Mouse (Mus musculus) T-helper 2 cell (primary cell): ENCODE data around the gene Bdh2.

Source experiments
- in situ Hi-C: fragments of 300-600 bp; cut with MboI, MseI; formaldehyde crosslinking; loops from one replicate; pipeline ENCODE4 v1.15.1; 2025; ENCODE audit warnings: high pct_unique_total_duplicates

Gene Bdh2

DNA sequence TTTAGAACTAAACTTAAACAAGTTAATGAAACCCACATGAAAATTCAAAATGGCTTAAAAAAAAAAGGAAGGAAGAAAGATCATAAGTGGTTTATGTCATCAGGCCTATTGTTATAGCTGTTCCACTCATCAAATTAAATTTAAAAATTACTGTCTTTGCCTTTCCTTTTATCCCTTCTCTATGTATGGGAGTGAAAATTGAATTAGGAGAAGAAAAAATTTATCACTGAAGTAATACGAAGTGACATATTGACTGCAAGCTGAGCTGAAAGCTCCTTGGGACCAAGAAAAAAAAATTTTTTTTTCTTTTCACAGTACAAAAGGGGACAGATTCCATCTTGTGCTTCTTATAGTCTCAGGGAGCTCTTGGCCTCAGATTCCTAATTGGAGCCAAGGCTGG lies 14.5 kb downstream of the Bdh2 start:
- in situ Hi-C loops, result no loop called here

DNA sequence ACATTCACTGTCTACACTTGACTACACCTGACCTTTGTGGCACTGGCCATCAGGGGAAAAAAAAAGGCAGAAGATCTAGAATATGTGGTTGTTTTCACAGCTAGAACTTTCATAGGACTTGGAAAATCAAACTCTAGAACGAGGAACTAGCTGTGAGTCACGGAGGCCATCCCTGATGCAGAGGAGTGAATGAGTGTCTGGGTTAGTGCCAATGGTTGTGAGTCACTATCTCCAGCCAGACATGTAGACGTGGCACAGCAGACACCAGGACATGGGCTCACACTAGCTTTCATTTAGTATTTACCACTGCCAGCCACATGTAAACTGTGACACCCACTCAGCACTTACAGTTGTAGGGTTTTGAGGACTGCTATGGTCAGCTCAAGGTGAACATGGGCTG lies 17.5 kb downstream of the Bdh2 start:
- in situ Hi-C loops, result no loop called here

DNA sequence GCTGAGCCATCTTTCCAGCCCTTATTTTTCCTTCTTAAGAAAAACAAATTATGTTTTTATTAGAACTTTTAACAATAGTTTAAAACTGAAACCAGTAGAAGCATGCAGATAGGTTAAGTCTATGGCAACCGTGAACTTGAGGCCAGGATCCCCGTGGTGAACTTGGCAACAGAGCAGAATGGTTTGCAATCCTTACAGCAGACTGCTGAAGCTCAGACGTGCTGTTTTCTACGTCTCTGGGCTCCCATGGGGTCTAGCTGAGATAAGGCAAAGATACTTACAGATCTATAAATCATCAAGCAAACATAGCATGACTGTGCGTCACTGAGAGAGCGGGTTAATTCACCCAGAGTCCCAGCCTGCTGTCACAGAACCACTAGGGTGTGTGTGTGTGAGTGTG lies 19.1 kb downstream of the Bdh2 start:
- in situ Hi-C loops, result no loop called here

DNA sequence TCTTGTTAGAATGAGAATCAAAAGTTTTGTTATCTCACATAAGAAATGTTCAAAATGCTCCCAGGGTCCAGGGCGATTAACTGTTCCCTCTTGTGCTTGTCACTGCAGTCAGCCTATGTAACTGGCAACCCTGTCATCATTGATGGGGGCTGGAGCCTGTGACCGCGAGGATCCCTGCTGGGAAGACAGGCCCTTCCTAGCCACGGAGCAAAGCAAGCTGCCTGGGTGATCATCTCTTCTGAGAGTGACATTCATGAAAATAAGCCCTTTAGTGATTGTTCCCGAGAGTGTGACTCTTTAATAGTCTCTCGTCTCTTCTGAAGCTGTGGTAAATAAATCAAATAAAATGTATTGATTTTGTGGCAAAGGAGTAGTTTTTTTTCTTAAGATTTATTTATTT lies 23.0 kb downstream of the Bdh2 start:
- in situ Hi-C loops, result no loop called here

DNA sequence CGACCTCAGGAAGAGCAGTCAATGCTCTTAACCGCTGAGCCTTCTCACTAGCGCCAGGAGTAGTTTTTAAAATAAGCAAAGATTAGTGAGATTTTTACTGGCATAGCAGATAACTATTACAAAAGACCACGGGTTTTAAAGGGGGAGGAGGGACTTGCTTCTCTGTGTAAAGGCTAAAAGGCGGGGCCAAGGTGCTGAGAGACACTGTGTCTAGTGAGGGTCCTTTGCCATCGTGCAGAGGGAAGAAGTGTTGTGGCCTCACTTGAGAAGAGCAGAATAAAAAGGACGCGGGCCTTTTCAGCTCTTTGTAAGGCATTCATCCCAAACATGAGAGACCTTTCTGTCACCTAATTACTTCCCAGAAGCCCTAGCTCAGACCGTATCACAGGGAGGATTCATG lies 23.5 kb downstream of the Bdh2 start:
- in situ Hi-C loops, result no loop called here

DNA sequence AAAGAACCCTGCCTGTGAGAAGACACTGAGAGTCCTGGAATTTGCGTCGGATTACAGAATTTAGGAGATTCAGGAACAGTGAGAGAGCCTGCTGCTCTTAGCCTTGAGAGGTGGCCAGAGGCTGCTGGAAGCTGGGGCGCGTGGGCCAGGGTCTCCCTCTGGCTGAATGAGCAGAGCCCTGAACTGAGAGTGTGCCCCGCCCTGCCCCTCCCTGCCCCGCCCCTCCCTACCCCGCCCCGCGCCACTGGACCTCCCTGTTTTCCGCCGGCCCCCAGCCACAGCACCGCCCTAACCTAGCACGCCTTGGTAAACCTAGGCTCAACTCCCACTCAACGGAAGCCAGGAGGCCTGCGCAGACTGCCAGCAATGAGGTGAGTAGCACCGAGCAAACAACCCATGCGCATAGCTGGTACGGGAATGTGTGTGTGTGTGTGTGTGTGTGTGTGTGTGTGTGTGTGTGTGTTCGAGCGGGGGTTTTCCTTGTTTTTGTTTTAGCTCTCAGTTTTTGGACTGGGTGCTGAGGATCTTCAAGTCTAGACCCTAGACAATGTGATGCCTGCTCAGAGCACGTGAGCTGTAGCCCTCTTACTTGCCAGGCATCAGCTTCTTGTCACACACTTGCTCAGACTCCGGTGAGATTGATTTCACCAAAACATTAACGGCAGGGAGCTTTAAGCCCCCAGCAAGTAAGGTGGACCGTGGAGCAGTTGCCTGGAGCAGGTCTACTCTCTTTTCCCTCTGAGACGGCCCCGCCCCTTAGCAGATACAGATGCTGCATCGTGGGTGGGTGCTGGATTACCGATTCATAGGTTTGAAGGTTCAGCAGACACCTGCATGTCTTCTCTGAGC lies 26.6 kb downstream of the Bdh2 start, which contains the start of gene Slc9b2:
Gene Slc9b2 (plus strand): TSS at position 290 of the 849 bp plus-strand sequence.
- in situ Hi-C loops, result no loop called here

DNA sequence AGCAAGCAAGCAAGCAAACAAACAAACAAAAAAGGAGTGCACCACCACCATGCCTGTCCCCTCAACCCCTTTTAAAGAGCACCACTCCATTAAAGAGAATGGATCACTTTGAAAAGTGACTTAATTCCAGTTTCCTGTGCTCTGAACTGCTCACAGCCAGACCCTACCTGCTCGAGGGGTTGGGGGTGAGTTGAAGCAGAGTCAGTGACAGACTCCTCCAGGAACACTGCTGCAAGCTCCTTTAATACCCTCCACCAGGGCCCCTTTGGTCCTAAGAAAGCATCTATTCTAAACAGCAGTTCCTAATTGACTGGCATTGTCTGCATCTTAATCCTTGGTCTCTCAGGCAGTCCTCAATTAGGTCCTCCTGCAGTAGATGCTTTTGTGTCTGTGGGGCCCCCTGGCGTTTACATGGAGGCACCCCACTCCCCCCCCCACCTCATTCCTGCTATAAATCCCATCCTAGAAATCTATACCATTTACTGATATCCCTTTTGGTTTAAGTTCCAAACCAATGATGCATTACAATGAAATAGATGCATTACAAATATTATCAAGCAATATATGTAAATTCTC lies 32.0 kb downstream of the Bdh2 start:
- in situ Hi-C loops, result no loop called here

DNA sequence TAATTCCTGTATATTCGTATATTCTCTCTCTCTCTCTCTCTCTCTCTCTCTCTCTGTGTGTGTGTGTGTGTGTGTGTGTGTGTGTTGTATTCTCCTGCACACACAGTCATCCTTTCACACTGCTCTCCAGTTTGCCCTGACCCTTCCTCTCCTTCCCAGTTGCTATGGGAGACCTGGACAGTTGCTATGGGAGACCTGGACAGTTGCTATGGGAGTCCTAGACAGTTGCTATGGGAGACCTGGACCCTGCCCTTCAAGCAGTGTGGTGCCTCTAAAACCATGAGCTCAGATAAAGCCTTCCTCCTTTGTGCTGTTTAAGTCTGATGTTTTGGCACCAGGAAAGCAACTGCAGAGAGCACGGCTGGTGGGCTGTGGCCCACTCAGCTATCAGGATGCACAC lies 32.7 kb downstream of the Bdh2 start:
- in situ Hi-C loops, result no loop called here

DNA sequence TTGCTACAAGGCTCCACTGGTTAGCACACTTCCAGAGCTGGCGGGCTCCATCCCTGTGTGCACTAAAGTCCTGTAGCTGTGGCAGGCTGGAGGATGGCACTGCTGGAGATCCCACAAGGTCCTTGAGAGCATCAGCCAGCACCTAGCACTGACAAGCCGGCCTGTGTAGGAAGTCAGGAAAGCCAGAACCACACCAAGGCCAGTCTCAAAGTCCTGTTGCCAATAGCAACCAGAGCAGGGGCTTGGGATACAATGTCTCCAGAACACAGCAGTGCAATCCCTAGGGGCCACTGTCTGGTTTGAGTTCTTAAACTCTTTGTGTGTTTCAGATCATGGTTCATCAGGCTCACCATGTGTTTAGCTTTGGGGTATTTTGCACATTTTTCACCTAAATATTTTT lies 33.8 kb downstream of the Bdh2 start:
- in situ Hi-C loops, result no loop called here

DNA sequence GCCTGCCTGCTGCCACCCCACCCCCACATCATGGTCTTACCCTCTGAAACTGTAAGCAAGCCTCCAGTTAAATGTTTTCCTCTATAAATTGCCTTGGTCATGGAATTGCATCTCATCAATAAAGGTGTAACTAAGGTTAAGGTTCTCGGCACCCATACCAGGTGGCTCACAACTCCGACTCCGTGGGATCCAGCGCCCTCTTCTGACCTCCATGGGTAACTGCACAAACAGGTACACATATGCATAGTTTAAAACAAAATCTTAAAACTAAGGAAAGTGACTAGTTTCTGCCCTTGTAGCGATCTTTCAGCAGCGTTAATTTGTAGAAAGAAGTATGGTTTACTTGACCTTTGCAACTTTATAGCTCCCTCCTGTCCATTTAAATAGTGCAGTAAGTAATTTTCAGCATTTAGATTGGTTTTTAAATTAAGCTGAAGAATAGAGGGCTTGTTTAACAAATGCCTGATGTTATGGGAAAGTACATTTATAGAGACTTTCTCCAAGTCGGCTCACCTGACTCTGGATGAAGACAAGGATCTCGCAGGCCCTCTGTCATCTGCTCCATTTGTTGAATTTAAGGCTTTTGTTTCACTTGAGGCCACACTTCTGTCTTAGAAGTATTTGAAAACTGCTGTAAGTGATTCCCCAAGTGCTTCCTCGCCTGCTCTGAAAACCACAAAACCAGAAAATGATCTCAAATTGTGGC lies 34.9 kb downstream of the Bdh2 start:
- in situ Hi-C loops, result no loop called here

DNA sequence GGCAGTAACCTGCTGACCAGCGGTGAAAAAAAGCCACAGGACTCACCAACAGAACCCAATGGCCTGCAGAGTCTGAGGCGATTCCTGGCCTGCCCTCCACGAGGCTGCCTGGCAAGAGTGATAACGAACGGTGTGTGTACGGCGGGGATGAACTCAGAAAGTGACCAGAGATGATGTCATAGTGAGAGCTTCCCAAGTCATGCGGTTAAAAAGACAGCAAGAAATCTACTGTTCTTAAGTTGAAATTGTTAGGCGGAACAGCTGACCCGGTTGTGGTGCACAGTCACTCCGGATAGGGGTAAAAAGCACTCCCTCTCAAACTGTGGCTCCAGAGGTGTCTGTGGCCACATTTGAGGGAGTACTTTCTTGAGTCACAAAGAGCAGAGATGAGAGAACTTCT lies 37.3 kb downstream of the Bdh2 start:
- in situ Hi-C loops, result no loop called here

DNA sequence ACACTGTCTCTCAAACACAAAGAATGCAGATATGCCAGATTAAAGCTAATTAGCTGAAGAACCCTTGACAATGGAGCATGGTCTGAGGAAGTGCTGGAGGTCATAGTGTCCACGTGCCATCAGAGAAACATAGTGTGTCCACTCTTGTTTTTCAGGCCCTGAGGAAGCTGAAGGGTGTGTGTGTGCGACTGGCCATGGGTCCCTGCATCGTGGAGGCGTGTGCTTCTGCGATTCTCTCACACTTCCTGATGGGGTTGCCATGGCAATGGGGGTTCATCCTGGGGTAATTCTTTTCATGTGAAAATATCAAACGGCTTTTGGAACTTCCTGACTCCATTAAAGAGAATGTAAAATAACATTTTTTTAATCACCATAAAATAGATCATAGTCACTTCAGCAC lies 43.3 kb downstream of the Bdh2 start:
- in situ Hi-C loops, result no loop called here

DNA sequence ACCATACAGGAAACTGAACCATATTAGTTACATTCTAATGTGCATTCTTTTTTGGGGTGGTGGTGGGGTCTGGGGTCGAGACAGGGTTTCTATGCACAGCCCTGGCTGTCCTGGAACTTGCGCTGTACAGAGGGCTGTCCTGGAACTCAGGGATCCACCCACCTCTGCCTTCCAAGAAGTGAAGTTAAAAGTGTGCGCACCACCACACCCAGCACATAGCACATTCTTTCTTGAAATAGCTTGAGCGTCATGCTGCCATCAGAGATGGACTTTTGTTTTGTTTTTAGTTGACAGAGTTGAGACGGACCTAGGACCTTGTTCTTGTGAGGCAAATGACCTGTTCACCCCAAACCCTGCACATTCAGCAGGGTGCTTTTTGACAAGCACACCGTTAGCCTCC lies 46.2 kb downstream of the Bdh2 start:
- in situ Hi-C loops, result loop anchor here (5.0 kb wide), 1 partner anchor 35 kb away; no protein-coding TSS in a partner anchor

DNA sequence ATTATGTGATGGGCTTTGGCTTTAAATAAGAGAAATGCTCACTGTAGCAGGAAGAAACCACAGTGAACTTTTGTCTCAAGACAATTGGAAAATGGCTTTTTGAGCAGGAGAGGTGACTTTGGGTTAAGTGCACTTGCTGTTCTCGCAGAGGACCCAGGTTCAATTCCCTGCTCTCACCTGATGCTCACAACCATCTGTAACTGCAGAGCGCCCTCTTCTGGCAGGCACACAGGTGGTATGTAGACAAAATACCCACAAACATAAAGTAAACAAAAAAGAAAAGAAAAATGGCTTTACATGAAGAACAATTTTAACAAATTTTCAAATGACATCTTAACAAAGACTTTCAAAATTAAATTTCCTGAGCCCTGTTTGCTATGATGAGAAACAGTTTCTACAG lies 46.6 kb downstream of the Bdh2 start:
- in situ Hi-C loops, result loop anchor here (5.0 kb wide), 1 partner anchor 35 kb away; no protein-coding TSS in a partner anchor

DNA sequence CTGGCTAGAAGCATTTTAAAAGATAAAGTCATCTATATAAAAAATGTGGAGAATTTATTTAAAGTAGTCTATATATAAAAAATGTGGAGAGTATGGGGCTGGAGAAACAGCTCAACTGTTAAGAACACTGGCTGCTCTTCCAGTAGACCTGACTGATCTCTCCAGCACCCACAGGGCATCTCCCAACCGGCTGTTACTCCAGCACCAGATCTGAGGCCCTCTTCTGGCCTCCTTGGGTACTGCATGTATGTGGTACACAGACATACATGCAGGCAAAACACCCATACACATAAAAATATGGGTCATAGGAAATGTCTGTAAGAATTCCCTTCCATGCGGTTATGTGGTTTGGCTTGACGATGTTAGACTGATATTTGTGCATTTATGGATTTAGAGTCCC lies 47.5 kb downstream of the Bdh2 start:
- in situ Hi-C loops, result loop anchor here (5.0 kb wide), 1 partner anchor 36 kb away; no protein-coding TSS in a partner anchor

DNA sequence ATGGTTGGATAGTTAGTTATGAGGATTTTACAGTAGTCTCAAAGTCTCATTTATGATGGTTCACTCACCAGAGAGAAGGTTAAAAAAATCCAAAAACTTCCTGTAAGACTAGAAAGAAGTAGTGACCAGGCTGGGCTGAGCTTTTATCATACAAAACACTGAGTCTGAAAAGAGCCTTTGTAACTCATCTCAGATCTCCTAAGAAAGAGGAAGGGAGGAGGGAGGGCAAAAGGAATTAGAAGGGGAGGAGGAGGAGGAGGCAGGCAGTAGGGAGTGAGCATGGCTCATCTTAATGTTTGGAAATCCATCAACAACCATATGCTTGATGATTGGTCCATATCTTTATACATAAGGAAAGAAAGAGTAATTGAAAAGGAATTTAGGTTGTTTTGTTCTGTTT lies 51.7 kb downstream of the Bdh2 start:
- in situ Hi-C loops, result no loop called here

DNA sequence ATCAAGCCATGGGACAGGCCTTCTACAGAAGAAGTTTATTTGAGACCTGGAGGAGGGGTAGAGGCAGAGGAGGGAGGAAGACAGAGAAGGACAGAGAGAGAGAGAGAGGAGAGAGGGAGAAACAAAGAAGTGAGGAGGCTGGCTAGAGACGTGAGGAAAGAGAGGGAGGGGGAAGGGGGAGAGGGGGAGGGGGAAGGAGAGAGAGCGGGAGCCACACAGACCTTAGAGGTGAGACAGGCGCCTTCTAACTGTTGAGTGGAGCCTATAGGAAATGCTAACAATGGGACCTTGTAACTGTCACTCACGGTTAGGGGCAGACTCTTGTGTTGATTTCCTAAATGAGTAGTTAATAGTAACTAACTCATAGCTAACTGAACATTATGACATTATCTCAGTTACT lies 52.7 kb downstream of the Bdh2 start:
- in situ Hi-C loops, result no loop called here

DNA sequence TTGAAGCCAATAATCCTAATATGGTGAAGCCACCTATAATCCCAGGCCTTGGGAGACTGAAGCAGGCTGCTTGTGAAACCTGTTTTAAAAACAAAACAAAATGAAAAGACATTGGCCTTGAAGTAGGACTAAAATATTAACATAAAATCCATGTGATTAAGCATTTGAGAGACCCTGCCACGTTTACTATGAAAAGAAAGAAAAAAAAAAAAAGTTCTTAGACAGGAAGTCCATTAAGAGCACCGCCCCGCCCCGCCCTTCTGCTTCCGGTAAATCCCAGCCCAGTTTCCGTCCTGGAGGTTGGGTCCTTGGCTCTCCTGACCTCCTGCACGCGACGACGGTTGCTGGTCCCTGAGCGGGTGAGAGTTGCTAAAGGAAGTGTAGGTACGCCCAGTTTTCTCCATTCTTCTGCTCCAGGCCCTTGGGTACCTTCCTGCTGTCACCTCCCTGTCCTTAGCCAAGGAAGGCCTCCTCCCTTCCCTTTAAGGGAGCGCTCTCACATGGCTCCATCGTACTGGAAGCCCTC lies 66.8 kb downstream of the Bdh2 start, which contains the start of gene Slc9b1:
Gene Slc9b1 (plus strand): TSS at position 291 of the 526 bp plus-strand sequence.
- in situ Hi-C loops, result no loop called here

DNA sequence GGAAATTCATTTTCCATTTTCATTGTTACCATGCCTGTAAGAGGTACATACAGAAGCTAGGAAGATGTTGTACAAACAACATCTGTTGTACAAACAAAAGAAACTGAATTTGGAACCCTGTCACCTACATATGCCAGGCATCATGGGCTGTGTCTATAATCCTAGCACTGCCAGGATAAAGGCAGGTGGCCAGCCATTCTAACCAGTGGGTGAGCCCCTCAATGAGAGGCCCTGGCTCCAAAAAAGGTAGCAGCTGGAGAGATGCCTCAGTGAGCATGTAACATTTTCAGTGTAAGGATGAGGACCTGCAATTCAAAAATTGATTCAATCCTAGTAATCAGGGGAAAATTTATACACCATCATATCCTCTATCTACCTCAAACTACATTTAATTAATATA lies 68.0 kb downstream of the Bdh2 start:
- in situ Hi-C loops, result no loop called here

DNA sequence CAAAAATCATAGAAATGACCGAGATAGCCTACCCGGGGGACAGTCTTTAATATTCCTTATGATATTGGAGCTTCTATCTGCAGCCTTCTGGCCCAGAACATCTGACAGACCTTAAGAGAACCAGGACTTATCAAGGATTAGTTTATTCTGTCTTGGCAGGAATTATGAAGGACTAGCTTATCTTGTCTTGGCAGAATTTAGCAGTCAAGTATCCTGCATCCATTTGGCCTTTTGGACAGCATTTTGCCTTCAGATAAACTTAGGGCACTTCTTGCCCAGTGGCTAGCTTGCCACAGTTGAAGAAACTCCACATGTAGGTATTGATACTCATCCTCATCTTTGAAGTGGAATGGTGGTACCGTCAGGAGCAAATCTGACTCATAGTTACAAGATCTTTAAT lies 70.8 kb downstream of the Bdh2 start:
- in situ Hi-C loops, result no loop called here
